Mouse (Mus musculus): ENCODE data around the gene Zfand2a. TPM values are rescaled to one million over a fixed set of nuclear protein-coding genes. Genes with fewer than 3 reads are reported as not detected.

The Zfand2a gene
- polyA plus RNA-seq (2015; fragmentation: Illumina TruSeq; extraction: RNeasy Lipid Tissue Mini Kit (QIAGEN cat#74804); ENCODE audit: insufficient read depth, low read depth, low replicate concordance), result 5.1 TPM

DNA sequence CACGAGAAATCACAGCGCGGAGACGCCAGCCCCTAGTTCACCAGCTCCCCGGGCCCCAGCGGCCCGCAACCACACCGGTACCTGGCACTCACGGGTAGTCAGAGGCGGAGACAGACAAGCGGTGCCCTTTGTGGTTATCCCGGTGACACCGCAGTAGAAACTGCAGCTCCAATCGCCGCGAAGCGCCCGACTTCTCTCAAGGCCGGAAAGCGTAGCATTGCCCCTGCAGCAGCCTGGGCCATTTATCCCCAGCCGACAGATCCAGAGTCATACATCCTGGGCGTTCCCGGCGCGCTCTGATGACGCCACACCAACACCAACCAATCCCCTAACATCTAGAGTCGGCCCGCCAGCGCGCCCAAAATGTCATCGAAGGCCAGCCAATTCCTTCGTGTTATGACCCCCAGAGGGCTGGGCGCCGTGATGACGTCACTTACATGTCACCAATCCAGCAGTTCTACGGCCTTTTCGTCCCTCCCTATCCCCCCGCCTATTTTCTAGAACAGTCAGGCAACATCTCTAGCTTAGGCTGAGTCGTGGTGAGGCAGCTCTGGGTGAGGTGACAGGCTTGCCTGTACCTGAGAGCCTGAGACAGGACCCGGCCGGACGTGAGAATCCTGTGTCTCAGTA, at the start of gene Zfand2a:
TSS of gene Zfand2a (minus strand) at position 365 of the 630 bp plus-strand sequence.

DNA sequence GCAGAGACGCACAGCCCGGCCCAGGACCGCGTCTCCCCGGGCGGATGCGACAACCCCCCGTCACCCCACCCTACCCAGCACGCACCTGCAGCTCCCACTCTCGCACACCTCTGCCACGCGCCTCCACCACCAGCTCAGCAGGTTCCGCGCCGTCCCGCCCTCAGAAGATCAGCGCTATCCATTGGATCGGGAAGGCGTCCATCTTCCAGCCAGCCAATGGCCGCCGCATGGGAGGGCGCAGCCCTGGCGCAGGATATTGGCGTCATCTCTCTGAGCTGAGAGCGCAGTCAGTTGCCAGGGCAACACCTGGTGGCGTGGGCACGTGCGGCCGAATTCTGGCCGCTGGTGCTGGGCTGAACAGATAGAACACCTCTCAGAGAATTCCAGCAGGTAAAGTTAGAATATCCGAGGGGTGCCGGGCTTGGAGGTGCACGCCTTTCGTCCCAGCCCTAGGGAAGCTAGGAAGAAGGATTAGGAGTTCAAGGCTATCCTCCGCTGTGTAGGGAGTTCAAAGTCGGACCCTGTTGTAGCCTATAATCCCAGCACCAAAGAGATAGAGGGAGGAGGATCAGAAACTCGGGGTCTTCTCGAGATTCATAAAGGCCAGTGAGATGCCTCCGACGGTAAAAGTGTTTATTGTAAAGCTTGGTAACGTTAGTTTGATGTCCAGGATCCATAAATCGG, 23.8 kb downstream of the Zfand2a start, which contains the start of gene 3110082I17Rik:
TSS of gene 3110082I17Rik (minus strand) at position 144 of the 684 bp plus-strand sequence.

DNA sequence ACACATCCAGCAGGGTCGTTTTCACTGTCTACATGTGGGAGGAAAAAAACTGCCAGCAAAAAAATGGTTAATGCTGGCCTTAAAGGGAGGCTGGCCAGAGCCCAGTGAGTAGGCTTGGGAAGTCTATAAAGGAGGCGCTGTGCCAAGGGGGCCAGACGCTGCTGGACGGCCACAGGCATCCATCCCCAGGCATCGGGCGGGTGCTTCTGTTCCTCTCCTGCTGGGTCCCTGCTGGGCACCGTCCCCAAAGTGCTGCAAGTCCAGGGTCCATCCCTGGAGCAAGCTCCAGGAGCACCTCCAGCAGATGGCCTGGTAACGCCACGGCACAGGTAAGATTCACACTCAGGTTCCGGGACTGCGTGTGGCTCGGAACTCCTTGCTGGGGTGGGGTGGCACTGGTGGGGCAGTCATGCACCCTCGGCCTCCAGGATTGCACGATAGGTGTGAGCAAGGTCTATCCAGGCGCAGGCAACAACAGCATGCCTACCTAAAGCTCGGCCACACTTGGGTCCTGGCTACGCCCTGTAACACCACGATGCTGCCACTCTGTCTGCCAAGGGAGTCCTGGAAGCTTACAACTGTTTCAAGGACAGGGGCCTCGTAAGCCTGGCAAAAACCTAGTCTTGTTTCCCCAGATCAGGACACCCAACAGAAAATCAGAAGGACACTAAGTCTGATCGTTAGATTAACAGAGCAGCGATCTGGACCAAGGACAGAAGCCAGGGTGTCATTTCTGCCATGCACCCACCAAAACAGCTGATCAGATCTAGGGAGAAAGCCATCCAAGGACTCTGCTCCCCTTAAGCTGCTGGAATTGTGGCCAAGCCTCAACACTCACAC, 61.1 kb downstream of the Zfand2a start, which contains the start of gene Gper1:
TSS of gene Gper1 (plus strand) at position 126 of the 840 bp plus-strand sequence.

Other genes starting within 250 kb of the Zfand2a start
- gene Get4, start 232.2 kb downstream of the Zfand2a start, polyA plus RNA-seq (2015; fragmentation: Illumina TruSeq; extraction: RNeasy Lipid Tissue Mini Kit (QIAGEN cat#74804); ENCODE audit: insufficient read depth, low read depth, low replicate concordance), result 13.7 TPM
- gene Adap1, start 158.9 kb downstream of the Zfand2a start, polyA plus RNA-seq (2015; fragmentation: Illumina TruSeq; extraction: RNeasy Lipid Tissue Mini Kit (QIAGEN cat#74804); ENCODE audit: insufficient read depth, low read depth, low replicate concordance), result 1.5 TPM
- 17.0 TPM for gene Cox19, start 133.1 kb downstream of the Zfand2a start, polyA plus RNA-seq (2015; fragmentation: Illumina TruSeq; extraction: RNeasy Lipid Tissue Mini Kit (QIAGEN cat#74804); ENCODE audit: insufficient read depth, low read depth, low replicate concordance)
- gene Cyp2w1, start 131.9 kb downstream of the Zfand2a start, polyA plus RNA-seq (2015; fragmentation: Illumina TruSeq; extraction: RNeasy Lipid Tissue Mini Kit (QIAGEN cat#74804); ENCODE audit: insufficient read depth, low read depth, low replicate concordance), result not detected
- 4.9 TPM for gene Gpr146, start 106.9 kb downstream of the Zfand2a start, polyA plus RNA-seq (2015; fragmentation: Illumina TruSeq; extraction: RNeasy Lipid Tissue Mini Kit (QIAGEN cat#74804); ENCODE audit: insufficient read depth, low read depth, low replicate concordance)
- gene C130050O18Rik, start 79.3 kb downstream of the Zfand2a start, polyA plus RNA-seq (2015; fragmentation: Illumina TruSeq; extraction: RNeasy Lipid Tissue Mini Kit (QIAGEN cat#74804); ENCODE audit: insufficient read depth, low read depth, low replicate concordance), result not detected
- 1.6 TPM for gene Gper1, start 61.4 kb downstream of the Zfand2a start, polyA plus RNA-seq (2015; fragmentation: Illumina TruSeq; extraction: RNeasy Lipid Tissue Mini Kit (QIAGEN cat#74804); ENCODE audit: insufficient read depth, low read depth, low replicate concordance)
- 2.1 TPM for gene 3110082I17Rik, start 24.0 kb downstream of the Zfand2a start, polyA plus RNA-seq (2015; fragmentation: Illumina TruSeq; extraction: RNeasy Lipid Tissue Mini Kit (QIAGEN cat#74804); ENCODE audit: insufficient read depth, low read depth, low replicate concordance)
- gene Uncx, start 58.9 kb upstream of the Zfand2a start, polyA plus RNA-seq (2015; fragmentation: Illumina TruSeq; extraction: RNeasy Lipid Tissue Mini Kit (QIAGEN cat#74804); ENCODE audit: insufficient read depth, low read depth, low replicate concordance), result not detected

All from pancreas, adult 10 weeks (tissue).